In the genomic region with DNA sequence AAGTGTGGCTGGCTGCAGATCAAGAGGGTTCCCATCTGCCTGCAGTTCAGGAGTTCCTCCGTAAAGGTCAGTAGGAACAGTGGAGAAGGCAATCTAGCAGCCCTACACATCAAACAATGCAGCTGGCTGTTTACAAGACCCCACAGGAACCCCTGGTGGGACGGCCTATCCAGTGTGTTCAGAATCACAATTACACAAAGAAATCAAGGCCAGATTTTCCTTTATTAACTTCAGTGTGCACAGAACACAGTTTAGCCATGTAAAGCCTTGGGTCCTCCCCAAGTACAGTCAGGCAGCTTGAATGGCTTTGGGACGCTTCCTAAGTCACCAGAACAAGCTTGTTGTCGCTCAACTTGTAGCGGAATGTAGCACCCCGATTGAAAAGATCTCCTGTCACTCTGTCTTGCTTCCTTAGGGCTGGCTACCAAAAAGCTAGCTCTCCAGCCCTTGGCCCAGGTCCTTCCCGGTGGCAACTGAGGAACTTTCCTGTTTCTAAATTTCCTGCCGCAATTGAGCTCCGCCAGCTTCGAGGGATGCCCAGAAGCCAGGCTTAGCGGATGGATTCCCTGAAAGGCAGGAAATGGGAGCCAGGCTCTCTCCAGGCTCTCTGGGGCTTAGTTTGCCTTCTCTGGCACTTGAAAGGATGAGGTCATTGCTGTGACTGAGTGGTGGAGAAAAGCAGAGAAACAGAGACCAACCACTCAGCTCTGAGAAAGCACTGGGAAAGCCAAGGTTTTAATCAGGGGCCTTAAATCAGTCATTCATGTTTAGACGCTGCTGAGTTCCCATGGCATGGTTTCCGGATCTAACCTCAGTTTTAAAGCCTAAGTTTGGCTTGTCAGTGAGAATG, we compare ENCODE assay signal across 8 mouse cellular contexts.
DNase-seq lines count a peak whose midpoint lies in the region; ATAC-seq lines count a peak whose summit lies in the region.

No protein-coding gene starts in this region.

- no peak overlapping the region for H3K4me3 ChIP-seq in kidney, embryonic 16.5 days (ENCODE audit: low read length)
- H3K4me3 ChIP-seq in heart, embryonic 11.5 days (ENCODE audit: low read depth, low read length) = no peak overlapping the region

- ATAC-seq in kidney, embryonic 16.5 days (ENCODE audit: low FRiP score, low TSS enrichment) = no peak
- ATAC-seq in heart, embryonic 11.5 days (replicated peaks; ENCODE audit: insufficient number of reproducible peaks, low FRiP score, low TSS enrichment) = no peak
- ATAC-seq in megakaryocyte progenitor cell, adult 5-6 weeks (replicated peaks; ENCODE audit: poor library complexity) = no peak

- no peaks in the 10 kb centered on the region for H3K27me3 ChIP-seq in kidney, embryonic 16.5 days (ENCODE audit: insufficient read depth, low read length)
- no peaks in the 10 kb centered on the region for H3K27me3 ChIP-seq in heart, embryonic 11.5 days (ENCODE audit: control insufficient read depth, insufficient read depth, low read length)

- no peak for DNase-seq in kidney, adult 11 months
- DNase-seq in embryo, embryonic 11.5 days (ENCODE audit: low read depth, low spot score) = peak; percentile 22
- peak; percentile 5 to 41 for DNase-seq in lung, adult 18-20 months
- DNase-seq in layer of hippocampus, adult 9-10 months (ENCODE audit: low spot score) = no peak
- DNase-seq in layer of hippocampus, postnatal 25 days (ENCODE audit: extremely low spot score in 1 of 2, low spot score in 1 of 2) = no peak

- peaks cover 24% of the 10 kb centered on the region; the same call in 1 of the 2 replicates for H3K4me1 ChIP-seq in kidney, embryonic 16.5 days (ENCODE audit: insufficient read depth, low read length)
- peaks cover 2% of the 10 kb centered on the region; the same call in 1 of the 2 replicates for H3K4me1 ChIP-seq in heart, embryonic 11.5 days (ENCODE audit: control insufficient read depth, insufficient read depth, low read length)

- WGBS in kidney, embryonic 16.5 days = 53% methylated on average over 13 of the region's 13 CpGs
- WGBS in heart, embryonic 11.5 days (ENCODE audit: insufficient replicate concordance) = 49% methylated on average over 13 of the region's 13 CpGs

- H3K4me2 ChIP-seq in kidney, embryonic 16.5 days (replicated peaks; ENCODE audit: low read depth, low read length) = no peak overlapping the region
- no peak overlapping the region for H3K4me2 ChIP-seq in heart, embryonic 11.5 days

- 0 out of 2 replicates have a peak overlapping the region, but pooled peaks have one; percentile 11 for H3K9ac ChIP-seq in kidney, embryonic 16.5 days (replicated peaks; ENCODE audit: low read length)
- 0 out of 2 replicates have a peak overlapping the region, but pooled peaks have one; percentile 34 for H3K9ac ChIP-seq in heart, embryonic 11.5 days (ENCODE audit: low read depth, low read length)

- no peaks in the 10 kb centered on the region for H3K36me3 ChIP-seq in kidney, embryonic 16.5 days (ENCODE audit: insufficient read depth, low read length)
- H3K36me3 ChIP-seq in heart, embryonic 11.5 days (ENCODE audit: control insufficient read depth, insufficient read depth, low read length) = no peaks in the 10 kb centered on the region

- H3K27ac ChIP-seq in kidney, embryonic 16.5 days (ENCODE audit: low read length) = peak overlapping the region; percentile 68; the same call in 1 of the 2 replicates
- H3K27ac ChIP-seq in heart, embryonic 11.5 days (ENCODE audit: low read depth, low read length) = peak overlapping the region; percentile 64

- no peaks in the 10 kb centered on the region for H3K9me3 ChIP-seq in kidney, embryonic 16.5 days (ENCODE audit: low read length)
- no peaks in the 10 kb centered on the region for H3K9me3 ChIP-seq in heart, embryonic 11.5 days (replicated peaks; ENCODE audit: control insufficient read depth, low read length)

Comparison
In these comparisons a context has a peak if more than half of its experiments do, and no peak if none do; other contexts are left out.
1. DNase-seq: peak in embryo, embryonic 11.5 days (single experiment) and lung, adult 18-20 months (2 of 2); none in kidney, adult 11 months (single experiment), layer of hippocampus, adult 9-10 months (single experiment) and layer of hippocampus, postnatal 25 days (0 of 2).